Mouse (Mus musculus): ENCODE measurements around the gene Gm20388.

Gm20388 gene

DNA sequence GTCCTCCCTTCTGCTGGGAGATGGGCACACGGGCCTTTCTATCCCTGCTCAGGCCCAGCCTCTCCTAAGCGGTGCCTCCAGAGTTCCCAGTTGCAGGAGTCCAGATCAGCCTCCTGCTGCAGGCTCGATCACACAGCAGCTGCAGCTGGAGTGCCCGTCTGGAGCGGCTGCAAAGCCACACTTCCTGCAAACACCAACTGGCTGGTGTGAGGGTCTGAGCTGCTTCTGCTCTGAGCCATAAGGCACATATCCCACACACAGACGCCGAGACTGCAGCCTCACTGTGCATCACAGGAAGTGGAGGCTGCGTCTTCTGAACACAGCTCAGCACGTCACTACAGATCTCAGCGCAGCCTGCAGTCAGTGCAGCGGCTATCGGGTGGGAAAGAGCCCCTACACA is 2756.2 kb downstream of the Gm20388 start:
- DNase-seq (ENCODE audit: low spot score in 2 of 2) = no peak

DNA sequence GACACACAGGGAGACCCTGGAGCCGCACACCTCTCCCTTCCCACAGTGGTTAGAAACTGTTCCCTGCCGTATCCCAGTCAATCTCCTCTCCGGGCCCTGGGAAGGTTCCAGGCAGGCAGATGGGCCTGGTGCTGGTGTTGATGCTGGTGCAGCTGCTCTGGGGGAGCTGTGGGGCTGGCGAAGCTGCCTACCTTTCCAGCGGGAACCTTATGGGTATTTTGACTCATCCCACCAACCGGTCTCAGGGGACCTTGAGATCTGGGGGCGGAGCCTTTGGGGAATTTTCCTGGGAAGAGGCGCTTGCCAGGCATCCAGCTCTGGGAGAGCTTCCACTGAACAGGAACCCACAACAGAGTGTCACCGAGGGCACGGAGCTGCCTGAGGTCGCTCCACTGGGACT is 2757.2 kb downstream of the Gm20388 start:
- DNase-seq (ENCODE audit: low spot score in 2 of 2) = no peak

DNA sequence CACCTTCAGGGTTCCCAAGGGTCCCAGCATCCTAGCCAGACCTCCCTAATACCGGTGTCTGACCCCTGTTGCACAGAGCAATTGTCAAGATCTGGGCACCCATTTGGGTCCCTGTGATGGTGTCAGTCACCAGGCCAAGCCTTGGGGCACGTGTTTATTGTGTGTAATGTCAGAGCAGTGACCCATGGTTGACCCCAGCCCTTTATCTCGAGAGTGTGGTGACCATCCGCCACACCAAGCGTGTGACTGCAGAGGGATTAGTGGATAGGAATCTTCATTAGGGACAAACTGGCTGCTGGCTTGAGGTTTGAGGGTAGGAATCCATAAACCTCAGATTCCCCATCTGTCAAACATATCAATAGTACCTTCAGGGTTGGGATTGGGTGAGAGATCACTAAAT is 2758.7 kb downstream of the Gm20388 start:
- DNase-seq (ENCODE audit: low spot score in 2 of 2) = no peak

DNA sequence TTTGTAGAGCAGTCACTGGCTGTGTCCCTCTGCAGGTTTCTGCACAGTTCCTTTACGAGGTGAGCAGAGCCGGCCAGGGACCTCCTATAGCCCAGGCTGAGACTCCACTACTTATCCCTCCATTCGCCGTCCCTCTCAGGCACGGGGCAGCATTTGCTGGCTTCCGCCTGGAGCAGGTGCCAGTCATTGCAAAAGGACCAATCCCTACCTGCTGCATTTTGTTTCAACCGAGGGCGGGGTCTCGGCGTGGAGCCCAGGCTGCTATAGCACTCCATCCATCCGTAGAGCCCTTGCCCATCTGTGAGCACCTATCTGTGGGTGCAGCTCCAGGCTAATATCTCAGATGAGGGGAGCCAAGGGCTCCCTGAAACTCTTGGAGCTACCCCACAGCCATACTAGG is 2759.4 kb downstream of the Gm20388 start:
- no peak for DNase-seq (ENCODE audit: low spot score in 2 of 2)

DNA sequence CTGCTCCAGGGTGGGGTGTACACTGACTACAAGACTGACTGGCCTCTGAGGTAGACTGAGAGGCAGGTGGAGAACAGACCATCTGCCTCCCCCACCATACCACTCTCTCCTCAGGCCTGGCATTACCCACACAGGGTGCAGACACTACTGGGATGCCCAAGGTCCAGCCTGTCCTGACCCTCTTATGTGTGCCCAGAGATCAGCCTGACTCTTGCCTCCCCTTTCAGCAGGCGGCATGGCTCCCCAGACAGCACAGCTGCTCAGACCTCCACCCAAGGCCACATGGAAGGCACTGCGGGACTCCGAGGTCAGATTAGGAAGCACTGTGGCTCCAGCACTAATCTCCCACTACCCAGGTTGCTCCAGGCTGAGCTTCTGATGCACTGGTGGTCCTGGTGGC is 2760.1 kb downstream of the Gm20388 start:
- DNase-seq (ENCODE audit: low spot score in 2 of 2) = no peak

DNA sequence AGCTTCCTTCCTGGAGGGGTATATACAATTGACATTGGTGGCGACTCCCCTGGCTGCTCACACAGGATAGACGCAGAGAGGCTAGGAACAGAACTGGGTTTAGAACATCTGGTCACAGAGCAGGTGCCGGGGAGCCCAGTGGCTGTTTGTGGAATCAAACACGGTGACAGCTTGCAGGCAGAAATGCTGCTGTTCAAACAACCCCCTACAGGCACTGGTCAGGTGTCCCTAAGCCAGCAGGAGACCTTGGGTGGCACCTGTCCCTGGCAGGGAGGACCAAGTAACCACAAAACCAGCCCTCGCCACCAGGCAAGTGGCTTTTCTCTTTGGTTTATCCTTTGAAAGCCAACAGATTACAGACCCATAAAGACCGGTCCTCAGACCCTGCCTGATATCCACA is 2761.3 kb downstream of the Gm20388 start:
- no peak for DNase-seq (ENCODE audit: low spot score in 2 of 2)

DNA sequence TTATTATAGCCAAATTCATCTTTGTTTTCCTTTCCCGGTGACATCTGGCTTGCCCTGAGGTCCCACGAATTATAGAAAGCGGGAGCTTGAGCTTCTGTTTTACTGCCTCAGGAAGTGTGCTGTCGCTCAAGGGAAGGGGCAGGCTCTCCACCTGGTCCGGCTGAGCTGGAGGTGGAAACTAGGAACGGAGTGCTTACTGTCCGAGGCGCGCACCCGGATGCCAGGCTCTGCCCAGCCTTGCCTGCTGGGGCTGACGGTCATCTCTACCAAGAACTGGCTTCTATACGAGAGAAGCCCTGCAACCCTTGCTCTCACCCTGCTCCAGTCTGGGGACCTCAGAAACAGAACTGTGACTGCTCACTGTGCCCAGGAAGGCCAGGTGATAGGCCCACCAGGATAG is 2763.3 kb downstream of the Gm20388 start:
- DNase-seq (ENCODE audit: low spot score in 2 of 2) = no peak

DNA sequence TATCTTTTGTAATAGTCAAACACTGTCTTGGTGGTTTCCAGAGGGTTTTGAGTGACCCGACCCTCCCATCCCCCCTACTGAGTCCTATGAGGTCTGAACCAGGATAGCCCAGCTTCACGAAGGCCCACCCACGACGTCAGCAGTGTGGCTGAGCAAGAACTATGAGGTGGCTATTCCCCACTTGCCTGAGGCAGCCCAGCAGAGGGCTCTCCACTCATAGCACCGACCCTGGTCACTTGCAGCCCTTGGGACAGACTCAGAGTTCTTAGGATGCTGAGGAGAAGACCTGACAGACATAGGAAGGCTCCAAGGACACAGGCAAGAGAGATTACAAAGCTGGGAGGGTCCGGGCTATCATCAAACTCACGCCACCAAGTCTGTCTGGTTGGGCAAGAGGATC is 2764.4 kb downstream of the Gm20388 start:
- DNase-seq (ENCODE audit: low spot score in 2 of 2) = no peak

DNA sequence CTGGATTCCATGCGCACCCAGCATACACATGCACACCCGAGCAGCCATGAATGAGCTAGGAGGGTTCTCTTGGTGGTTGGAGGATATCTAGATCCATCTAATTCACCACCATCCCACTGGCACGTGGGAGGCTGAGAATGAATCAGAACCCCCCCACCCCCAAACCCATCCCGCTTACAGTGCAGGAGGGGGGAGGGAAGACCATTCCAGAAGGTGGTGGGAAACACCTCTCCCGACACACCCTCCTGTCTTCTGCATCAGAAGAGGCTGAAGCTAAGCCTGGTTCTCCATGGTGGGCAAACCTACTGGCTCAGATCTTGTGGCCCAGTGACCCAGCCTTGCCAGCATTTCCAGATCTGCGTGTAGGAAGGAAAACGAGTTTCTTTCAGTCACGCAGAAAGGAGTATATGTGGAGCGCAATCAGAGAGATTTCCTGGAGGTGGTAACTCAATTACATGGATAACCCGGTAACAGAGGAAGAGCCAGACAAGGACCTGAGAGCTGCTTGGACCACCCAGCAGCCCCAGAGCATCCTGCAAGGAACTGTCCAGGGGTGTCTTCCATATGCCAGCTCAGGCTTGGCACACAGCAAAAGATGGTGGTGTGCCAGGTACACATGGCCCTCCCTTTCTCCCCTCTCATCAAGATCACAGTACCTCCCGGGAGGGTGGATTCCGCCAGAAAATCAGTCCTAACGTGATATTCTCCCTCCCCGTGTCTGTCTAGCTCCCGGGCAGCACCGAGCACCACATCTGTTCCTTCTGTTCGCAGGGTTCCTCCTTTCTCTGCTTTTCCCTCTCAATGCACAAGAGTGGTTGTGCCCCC is 2765.2 kb downstream of the Gm20388 start:
- no peak for DNase-seq (ENCODE audit: low spot score in 2 of 2)

DNA sequence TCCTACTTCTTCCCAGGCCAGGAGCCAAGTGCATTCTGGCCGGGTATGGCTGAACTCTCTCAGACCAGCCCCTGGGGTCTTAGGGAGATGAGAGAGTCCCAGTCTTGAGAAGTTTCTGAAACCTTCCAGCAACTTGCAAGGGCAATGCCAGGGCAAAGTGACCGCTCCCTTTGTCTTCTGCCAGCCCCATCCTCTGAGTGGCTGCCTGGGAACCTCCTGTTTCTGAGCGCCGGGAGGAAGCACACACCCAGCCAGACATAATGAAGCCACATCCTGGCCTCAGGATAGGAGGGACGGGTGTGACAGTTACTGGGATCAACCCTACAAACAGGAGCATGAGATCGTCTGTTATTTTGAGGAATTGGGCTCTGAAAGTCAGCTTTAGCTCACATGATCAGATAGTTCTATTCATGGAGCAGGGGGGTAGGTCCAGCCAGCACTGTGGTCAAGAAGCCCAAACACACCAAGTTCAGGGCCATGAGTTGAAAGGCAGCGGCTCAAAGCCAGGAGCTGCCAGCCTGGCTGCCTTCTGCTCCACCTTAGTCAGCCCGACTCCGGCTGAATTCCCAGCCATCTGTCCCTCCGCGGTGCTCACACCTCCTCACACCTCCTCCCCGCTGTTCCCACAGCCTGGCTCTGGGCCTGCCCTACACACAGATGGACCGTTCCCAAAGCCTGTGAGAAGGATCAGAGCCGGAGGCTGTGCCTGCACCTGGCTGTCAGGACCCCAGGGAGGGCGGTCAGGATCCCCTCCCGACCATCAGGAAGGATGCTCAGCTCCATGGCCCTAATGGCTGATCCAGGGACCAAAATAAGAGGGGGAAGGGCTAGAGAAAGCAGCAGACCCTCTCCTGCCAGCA is 2766.2 kb downstream of the Gm20388 start:
- DNase-seq (ENCODE audit: low spot score in 2 of 2) = peak; percentile 83 to 91

DNA sequence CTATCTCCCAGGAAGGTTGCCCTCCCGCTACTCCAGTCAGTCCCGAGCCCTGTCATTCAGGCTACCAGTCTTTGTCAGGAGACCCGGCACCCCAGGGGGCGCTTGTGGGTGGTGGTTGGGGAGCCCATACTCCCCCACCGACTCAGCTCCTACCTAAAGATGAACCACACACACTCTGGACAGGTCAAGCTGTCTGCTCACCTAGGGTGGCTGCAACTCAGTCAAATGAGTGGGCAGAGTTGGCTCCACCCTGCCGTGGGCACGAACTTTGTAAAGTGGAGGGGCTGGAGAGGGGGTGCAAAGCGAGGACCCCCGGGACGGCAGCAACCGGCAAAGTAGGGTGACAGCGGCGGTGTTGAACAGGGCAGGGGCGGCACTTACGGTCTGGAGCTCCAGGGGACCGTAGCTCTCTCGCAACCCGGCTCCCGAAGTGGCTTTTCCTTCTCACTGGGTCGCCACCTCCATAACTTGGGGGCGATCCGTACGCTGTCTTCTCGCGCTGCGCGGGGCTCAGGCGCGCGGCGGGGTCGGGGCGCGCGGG is 2766.9 kb downstream of the Gm20388 start:
- DNase-seq (ENCODE audit: low spot score in 2 of 2) = no peak

DNA sequence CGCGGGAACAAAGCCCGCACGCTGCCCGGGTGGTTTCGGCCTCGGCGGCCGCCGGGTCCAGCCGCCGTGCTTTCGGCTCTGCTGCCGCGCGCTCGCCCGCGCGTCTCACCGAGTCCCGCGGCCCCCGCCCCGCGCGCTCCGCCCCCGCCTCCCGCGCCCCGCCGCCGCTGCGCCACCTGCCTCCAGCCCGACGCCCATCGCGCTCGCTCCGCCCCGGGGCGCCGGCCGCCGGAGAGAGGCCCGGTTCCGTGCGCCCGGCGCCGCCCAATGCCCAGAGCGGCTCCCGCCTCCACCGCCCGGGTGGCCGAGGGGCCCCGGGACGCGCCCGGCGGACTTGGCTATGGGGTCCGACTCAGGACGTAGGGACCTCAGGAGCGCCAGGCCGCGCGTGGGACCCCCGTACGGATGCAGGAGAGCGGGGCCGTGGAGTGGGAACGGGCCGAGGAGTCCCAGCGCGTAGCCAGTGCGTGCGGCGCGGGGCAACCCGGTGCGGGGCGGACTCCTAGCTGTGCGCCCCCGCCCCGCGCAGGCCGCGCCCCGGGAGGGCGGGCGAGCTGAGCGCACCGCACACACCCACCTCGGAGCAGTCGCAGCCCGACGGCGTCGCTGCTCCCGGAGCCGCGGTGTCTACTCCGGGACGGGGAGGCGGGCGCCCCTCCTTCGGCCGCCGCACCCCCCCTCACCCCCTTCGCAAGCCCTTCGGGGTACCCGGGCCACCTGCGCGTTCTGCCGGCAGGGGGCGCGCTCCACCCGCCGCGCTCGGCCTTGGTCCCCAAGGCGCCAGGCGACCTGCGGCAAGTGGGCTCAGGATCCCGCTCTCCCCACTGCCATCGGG is 2767.6 kb downstream of the Gm20388 start:
- peak; percentile 81 to 82 for DNase-seq (ENCODE audit: low spot score in 2 of 2)

DNA sequence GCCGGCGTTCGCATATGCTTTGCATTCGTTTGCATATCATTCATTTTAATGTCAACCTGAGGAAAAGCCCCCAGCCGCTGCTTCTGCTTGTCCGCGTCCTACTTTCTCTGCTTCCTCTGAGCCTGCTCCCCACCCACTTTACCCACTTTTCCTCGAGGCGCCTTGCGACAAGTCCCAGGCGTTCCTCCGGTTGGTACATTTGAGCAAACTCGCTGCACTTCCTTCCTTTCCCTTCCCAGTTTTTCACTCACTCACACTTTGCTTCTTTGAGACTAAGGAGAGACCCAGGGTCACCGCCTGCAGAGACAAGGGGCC is 2768.2 kb downstream of the Gm20388 start:
- no peak for DNase-seq (ENCODE audit: low spot score in 2 of 2)

DNA sequence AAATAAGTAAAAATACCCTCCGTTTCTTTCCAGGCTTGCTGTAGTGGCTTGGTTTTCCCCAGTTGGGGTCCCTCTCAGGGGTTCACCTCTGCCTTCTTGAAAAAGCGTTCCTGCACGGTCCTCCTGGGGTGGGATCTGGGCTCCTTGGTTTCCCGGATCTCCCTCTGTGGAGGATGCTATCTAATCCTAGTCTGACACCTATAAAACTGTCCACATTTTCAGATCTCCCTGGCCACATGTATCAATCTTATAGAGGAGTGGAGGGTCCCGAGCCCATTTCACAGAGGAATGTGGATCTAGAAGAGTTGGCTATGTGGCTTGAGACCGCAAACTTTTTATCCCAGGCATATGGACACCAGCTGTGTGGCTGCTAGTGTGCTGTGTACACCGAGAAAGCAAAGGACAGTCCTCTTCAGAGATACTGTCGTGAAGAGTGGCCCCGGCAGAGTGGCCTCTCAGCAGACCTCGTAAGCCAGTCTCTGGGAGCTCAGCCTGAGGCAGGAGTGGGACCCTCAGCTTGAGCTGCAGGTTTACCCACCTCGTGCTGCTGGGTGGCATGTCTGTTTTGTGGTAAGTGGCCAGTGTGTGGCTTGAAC is 2768.8 kb downstream of the Gm20388 start:
- no peak for DNase-seq (ENCODE audit: low spot score in 2 of 2)

DNA sequence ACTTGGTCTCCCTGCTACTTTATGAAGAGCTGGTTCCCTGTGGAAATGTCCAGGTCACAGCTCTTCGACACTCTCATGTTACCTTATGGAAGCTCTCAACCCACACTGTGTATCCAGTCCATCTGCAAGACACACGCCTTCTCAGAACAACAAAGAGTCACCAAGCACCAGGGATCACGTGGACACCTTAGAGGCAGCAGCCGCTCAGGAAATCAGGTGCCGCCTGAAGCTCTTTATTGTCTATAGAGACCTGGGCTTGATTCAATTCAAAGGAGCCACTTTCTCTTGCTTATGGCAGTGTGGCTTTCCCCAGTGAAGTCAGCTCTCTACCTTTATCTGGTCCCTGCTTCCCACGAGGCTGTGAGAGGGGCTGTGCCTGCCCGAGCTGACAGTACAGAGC is 2769.5 kb downstream of the Gm20388 start:
- no peak for DNase-seq (ENCODE audit: low spot score in 2 of 2)

DNA sequence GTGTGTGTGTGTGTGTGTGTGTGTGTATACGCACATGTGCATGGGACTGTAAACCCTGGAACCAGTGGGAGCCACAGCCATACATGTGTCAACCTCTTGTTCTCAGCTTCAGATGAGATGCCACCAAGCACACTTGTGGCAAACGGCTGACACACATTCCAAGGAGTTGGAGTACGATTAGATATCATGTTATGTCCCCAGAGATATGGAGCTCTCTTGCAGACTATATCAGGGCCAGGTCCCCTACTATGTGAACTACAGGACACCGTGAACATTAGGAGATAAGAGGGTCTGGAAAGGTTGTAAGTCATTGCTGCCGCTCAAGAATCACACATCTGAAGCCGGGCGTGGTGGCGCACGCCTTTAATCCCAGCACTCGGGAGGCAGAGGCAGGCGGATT is 2772.2 kb downstream of the Gm20388 start:
- no peak for DNase-seq (ENCODE audit: low spot score in 2 of 2)

DNA sequence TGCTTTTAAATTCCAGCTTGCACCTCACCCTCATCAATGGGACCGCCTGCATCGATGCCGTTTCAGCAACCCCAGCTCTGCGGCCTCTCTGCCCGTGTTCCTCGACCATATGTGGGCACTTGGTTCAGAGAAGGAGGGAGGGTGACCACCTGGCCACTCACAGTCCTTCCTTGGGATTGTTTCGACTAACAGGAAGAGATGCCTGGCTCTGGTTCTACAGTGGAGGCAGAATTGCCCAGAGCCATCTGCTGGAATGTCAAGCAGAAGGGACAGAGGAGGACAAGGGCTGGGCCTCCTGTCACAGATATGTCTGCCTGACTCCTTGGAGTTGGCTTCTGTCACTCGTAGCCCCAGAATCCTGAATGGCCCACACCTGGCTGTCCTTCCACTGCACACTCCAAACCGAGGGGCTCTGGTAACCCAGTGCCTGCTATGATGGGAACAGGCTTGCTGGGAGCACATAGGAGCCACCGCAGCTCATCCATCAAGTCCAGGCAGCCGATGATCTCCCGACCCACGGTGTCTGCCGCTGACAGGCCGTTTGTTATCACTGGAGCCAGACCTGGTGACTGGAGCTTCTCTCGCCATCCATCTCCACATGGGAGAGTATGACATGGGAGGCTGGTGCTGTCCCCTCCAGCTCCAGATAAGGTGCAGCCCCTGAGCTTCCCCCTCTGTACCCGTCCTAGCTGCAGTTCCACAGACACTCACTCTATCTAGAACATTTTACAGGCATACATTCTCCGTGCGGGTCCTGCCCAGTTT is 2774.6 kb downstream of the Gm20388 start:
- DNase-seq (ENCODE audit: low spot score in 2 of 2) = no peak

DNA sequence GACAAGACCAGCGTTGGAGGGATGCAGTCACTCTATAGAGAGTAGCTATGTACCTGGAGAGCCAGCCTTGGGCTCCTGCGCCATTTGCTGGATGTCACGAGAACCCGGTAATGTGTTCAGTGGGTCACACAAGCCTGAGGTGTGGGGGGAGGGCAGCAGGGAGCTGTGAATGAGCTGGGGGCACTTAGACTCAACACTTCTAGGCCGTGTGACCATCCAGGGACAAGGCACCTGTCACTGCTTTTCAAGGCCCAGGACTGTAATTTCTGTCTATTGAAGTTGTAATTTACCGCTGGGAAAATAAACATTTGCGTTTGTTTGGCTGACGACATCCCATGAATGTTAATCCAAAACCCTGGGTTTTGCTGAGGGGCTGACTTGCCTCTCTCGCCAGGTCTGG is 2776.2 kb downstream of the Gm20388 start:
- no peak for DNase-seq (ENCODE audit: low spot score in 2 of 2)

DNA sequence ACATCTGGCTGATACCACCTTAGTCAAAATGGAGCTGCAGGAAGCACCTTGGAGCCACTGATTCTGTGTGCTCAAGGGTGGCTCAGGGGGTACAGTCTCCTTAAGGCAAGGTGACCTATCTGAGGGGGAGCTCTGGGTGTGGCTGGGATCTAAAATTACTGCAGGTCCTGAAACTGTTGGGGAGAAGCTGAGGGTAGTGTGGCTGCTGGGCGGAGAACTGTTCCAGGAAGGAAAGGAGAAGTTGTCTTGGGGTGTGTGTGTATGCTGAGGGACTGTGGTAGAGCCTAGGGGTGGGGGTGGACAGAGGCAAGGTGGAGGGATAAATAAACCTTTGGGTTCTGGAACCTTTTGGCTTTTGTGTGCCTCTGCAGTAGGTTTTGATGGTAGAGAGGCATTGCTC is 2778.7 kb downstream of the Gm20388 start:
- DNase-seq (ENCODE audit: low spot score in 2 of 2) = no peak

DNA sequence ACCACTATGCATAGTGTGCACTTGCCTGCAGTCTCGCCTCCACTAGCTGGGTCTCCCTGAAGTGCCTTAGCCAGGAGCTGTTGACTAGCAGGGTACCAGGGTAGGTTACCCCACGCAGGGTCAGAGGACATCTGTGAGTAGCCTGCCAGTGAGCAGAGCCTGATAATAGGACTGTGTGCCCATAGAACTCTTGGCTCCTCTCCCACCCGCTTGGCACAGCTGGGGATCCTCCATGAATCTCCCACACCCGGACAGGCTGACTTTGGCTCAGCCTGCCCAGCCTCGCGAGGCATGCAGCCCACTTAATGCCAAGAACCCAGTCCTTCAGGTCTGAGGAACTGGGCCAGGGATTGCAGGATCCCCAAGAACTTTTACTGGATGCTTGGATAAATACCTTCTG is 2780.4 kb downstream of the Gm20388 start:
- peak; percentile 45 to 63 for DNase-seq (ENCODE audit: low spot score in 2 of 2)

DNA sequence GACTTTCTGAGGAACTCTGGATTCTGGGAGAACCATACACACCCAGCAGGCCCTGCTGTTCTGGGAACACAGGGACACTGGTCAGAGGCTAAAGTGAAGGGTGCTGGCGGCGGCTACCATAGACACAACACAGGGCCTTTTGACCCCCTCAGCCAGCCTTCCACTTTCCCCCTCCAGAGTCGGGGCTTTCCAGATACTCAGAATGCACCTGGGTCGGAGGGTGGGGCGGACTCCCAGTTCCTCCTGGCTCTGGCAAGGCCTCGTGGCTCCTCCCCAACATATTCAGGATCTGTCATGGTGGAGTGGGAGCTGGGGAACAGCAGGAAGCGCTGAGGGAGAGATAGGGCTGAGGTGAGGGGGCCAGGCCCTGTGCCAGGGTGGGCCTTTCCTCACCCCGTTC is 2781.5 kb downstream of the Gm20388 start:
- DNase-seq (ENCODE audit: low spot score in 2 of 2) = no peak

Data from heart, adult 9 months (tissue).